Mouse (Mus musculus): ENCODE results near the gene 5530401A14Rik. TPM values are rescaled to one million over a fixed set of nuclear protein-coding genes. Genes with fewer than 3 reads are reported as not detected.

Gene 5530401A14Rik
- not detected in 2 replicates for polyA plus RNA-seq (2015; fragmentation: Nextera tagmentation; extraction: Ambion mirVana)

DNA sequence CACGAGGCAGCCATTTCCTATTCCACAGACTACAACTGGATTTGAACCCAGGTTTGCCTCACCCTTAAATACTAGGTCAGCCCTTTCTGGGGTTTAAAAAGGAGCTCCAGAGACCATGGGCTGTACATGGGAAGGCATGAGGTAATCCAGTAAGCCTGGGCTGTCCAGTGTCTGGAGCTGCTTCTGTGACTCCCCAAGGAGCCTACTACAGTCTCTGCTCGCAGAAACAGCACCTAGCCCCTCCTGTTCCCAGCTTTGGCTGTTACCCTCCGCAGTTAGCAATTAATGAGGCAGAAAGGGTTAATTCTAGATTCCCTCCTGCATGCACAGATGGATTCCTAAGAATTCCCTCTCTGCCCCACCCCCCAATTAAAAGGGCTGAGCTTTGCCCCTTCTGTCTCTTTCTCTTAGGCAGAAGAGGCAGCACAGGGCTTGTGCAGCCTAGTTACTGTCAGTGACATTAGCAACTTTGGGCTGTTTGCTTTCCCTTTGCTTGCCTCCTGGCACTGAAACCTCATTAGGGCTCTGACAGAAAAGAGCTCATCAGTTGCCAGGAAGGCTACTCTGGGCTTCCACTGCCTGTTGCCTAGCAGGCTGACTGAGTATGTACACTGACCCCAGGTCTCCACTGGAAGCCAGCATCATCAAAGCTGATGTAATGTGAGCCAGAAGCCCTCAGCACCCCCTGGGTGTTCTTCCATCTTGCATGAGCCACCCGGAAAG, at the start of gene 5530401A14Rik:
Gene 5530401A14Rik, plus strand, starts transcription at position 424 of the 723 bp plus-strand sequence.
- no peaks in the 10 kb centered on the region for H3K9me3 ChIP-seq (replicated peaks)
- no peaks in the 10 kb centered on the region for H3K4me1 ChIP-seq (replicated peaks)
- H3K4me2 ChIP-seq = no peak within 1 kb of the TSS
- ATAC-seq (ENCODE audit: insufficient read depth) = no peak
- no peak within 1 kb of the TSS for H3K9ac ChIP-seq
- no peaks in the 10 kb centered on the region for H3K27me3 ChIP-seq
- no peak within 1 kb of the TSS for H3K4me3 ChIP-seq (replicated peaks)
- H3K27ac ChIP-seq (replicated peaks) = no peak within 1 kb of the TSS
- no peaks in the 10 kb centered on the region for H3K36me3 ChIP-seq (replicated peaks)
- WGBS (ENCODE audit: insufficient replicate concordance) = 34% methylated on average over 4 of the region's 4 CpGs

DNA sequence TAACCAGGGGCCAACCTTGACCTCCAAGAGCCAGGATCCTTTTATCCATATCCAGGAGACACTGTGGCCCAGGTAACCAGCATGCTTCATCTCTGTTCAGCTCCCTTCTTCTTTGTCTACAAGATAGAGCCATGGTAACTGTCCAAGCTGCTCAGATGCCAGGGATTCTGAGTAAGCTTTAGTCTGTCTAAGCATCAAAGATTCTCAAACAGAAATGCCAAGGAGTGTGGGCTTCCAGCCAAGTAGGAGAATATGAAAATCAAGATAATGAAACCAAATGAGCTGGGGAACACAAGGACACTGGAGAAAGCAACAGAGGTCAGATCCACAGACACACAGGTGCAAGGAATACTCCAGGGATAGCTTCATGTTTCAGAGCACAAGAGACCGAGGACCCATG, 45.7 kb upstream of the 5530401A14Rik start:
- Histone ChIP-seq H3K9ac (no peak overlapping the region), H3K4me2 (no peak overlapping the region), H3K9me3 (replicated peaks) (no peaks in the 10 kb centered on the region), H3K27me3 (no peaks in the 10 kb centered on the region), H3K27ac (replicated peaks) (no peak overlapping the region), H3K36me3 (replicated peaks) (no peaks in the 10 kb centered on the region), H3K4me1 (replicated peaks) (no peaks in the 10 kb centered on the region), H3K4me3 (replicated peaks) (no peak overlapping the region)
- no peak for ATAC-seq (ENCODE audit: insufficient read depth)
- 65% methylated on average over 1 of the region's 1 CpGs for whole genome bisulfite sequencing (ENCODE audit: insufficient replicate concordance)

DNA sequence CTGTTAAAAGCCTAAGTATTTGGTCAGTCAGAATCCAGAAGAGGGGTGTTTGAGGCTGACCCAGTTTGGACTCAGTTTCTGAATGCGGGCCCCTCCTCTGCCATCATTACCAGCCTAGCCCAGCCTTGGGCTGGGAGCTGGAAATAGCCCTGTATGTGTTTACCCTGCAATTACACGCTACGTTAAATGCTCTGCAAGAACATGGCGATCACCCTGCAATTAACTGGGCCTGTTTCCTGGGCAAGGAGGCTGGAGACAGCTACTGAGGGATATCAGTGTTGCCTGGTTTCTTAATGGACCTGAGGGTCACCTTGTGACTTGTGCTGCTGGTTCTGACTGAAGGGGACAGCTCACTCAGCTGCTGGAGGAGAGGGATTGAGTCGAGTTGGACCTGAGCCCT, 43.9 kb upstream of the 5530401A14Rik start:
- no peak overlapping the region for H3K27ac ChIP-seq (replicated peaks)
- no peaks in the 10 kb centered on the region for H3K9me3 ChIP-seq (replicated peaks)
- H3K4me3 ChIP-seq (replicated peaks) = no peak overlapping the region
- H3K27me3 ChIP-seq = no peaks in the 10 kb centered on the region
- ATAC-seq (ENCODE audit: insufficient read depth) = no peak
- WGBS (ENCODE audit: insufficient replicate concordance) = 50% methylated on average over 5 of the region's 5 CpGs
- H3K9ac ChIP-seq = no peak overlapping the region
- H3K4me1 ChIP-seq (replicated peaks) = no peaks in the 10 kb centered on the region
- H3K4me2 ChIP-seq = no peak overlapping the region
- no peaks in the 10 kb centered on the region for H3K36me3 ChIP-seq (replicated peaks)

GRCm38 (mm10) chr11:81832381-81832780, 28.1 kb upstream of the 5530401A14Rik start:
- H3K9ac ChIP-seq = no peak overlapping the region
- H3K4me3 ChIP-seq (replicated peaks) = no peak overlapping the region
- H3K9me3 ChIP-seq (replicated peaks) = no peaks in the 10 kb centered on the region
- no peaks in the 10 kb centered on the region for H3K27me3 ChIP-seq
- WGBS (ENCODE audit: insufficient replicate concordance) = 21% methylated on average over 1 of the region's 1 CpGs
- no peak overlapping the region for H3K27ac ChIP-seq (replicated peaks)
- no peak overlapping the region for H3K4me2 ChIP-seq
- ATAC-seq (ENCODE audit: insufficient read depth) = no peak
- no peaks in the 10 kb centered on the region for H3K36me3 ChIP-seq (replicated peaks)
- H3K4me1 ChIP-seq (replicated peaks) = no peaks in the 10 kb centered on the region

- H3K36me3 ChIP-seq (replicated peaks) = no peaks in the 10 kb centered on the region
- ATAC-seq (ENCODE audit: insufficient read depth) = no peak
- WGBS (ENCODE audit: insufficient replicate concordance) = 62% methylated on average over 4 of the region's 4 CpGs
Observed at GRCm38 (mm10) chr11:81838426-81838825, 22.0 kb upstream of the 5530401A14Rik start.

GRCm38 (mm10) chr11:81841001-81841400, 19.5 kb upstream of the 5530401A14Rik start:
- Histone ChIP-seq H3K4me1 (replicated peaks) (no peaks in the 10 kb centered on the region), H3K9ac (no peak overlapping the region), H3K27me3 (no peaks in the 10 kb centered on the region), H3K4me2 (no peak overlapping the region), H3K9me3 (replicated peaks) (no peaks in the 10 kb centered on the region), H3K27ac (replicated peaks) (no peak overlapping the region), H3K36me3 (replicated peaks) (no peaks in the 10 kb centered on the region), H3K4me3 (replicated peaks) (no peak overlapping the region)
- no peak for ATAC-seq (ENCODE audit: insufficient read depth)
- 37% methylated on average over 2 of the region's 2 CpGs for whole genome bisulfite sequencing (ENCODE audit: insufficient replicate concordance)

More at GRCm38 (mm10) chr11:81838426-81838825, 22.0 kb upstream of the 5530401A14Rik start:
- Histone ChIP-seq H3K27me3 (no peaks in the 10 kb centered on the region), H3K9ac (no peak overlapping the region), H3K27ac (replicated peaks) (no peak overlapping the region), H3K9me3 (replicated peaks) (no peaks in the 10 kb centered on the region), H3K4me3 (replicated peaks) (no peak overlapping the region), H3K4me1 (replicated peaks) (no peaks in the 10 kb centered on the region), H3K4me2 (no peak overlapping the region)

DNA sequence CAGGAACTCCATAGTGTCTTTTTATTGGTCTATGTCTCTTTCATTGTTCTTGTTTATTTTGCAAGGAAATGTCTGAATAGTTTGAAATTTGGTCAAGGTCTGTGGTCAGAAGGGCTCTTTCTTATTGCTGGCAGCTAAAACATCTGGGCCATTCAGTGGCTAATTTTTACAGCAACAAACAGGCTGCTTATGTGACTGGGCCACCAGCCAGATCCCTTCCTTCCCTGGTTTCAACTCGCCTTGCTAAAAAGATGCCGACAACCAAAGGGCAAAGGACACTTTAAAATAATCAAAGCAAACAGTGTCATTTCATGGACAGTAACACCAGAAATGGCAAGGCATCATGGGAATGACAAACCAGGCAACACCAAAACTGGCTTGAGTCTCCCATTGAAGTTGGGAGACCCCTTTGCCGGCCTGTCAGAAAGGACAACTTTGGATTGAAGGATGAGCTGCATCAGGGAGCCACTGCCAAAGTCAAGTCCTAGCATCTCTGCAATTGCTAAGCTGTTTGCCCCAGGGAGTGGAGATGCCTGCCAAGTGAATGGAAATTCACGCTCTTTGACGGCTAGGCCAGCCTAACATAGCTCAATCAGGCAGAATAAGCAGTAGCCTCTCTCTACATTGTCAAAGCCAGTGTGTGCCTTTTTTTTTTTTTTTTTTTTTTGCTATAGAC, 15.3 kb upstream of the 5530401A14Rik start:
- WGBS (ENCODE audit: insufficient replicate concordance) = 53% methylated on average over 5 of the region's 5 CpGs

DNA sequence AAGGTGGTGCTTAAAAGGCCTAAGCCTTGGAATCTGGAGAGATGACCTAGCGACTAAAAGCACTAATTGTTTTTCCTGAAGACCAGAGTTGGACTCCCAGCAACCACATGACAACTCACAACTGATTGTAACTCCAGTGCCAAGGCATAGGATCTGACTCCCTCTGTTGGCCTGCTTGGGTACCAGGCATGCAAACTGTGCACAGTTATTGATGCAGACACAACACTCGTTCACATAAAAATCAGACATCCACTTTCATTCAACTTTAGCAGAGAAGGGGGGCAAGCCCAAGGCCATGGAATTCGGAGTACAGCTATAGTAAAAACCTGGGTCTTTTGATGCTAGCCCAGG, 14.8 kb upstream of the 5530401A14Rik start:
- no peak overlapping the region for H3K27ac ChIP-seq (replicated peaks)
- H3K36me3 ChIP-seq (replicated peaks) = no peaks in the 10 kb centered on the region
- H3K4me1 ChIP-seq (replicated peaks) = no peaks in the 10 kb centered on the region
- no peak overlapping the region for H3K4me2 ChIP-seq
- no peak for ATAC-seq (ENCODE audit: insufficient read depth)
- H3K27me3 ChIP-seq = no peaks in the 10 kb centered on the region
- 41% methylated on average over 3 of the region's 3 CpGs for WGBS (ENCODE audit: insufficient replicate concordance)
- no peak overlapping the region for H3K9ac ChIP-seq
- H3K4me3 ChIP-seq (replicated peaks) = no peak overlapping the region
- no peaks in the 10 kb centered on the region for H3K9me3 ChIP-seq (replicated peaks)

More for the DNA sequence above, 15.3 kb upstream of the 5530401A14Rik start:
- Histone ChIP-seq H3K27me3 (no peaks in the 10 kb centered on the region), H3K9me3 (replicated peaks) (no peaks in the 10 kb centered on the region), H3K4me2 (no peak overlapping the region), H3K4me1 (replicated peaks) (no peaks in the 10 kb centered on the region), H3K36me3 (replicated peaks) (no peaks in the 10 kb centered on the region), H3K9ac (no peak overlapping the region), H3K27ac (replicated peaks) (no peak overlapping the region), H3K4me3 (replicated peaks) (no peak overlapping the region)
- no peak for ATAC-seq (ENCODE audit: insufficient read depth)

GRCm38 (mm10) chr11:81847773-81848490, 12.5 kb upstream of the 5530401A14Rik start:
- 9% methylated on average over 1 of the region's 1 CpGs for WGBS (ENCODE audit: insufficient replicate concordance)
- Histone ChIP-seq H3K4me1 (replicated peaks) (no peaks in the 10 kb centered on the region), H3K9me3 (replicated peaks) (no peaks in the 10 kb centered on the region), H3K9ac (no peak overlapping the region), H3K27ac (replicated peaks) (no peak overlapping the region), H3K36me3 (replicated peaks) (no peaks in the 10 kb centered on the region), H3K27me3 (no peaks in the 10 kb centered on the region), H3K4me2 (no peak overlapping the region), H3K4me3 (replicated peaks) (no peak overlapping the region)
- no peak for ATAC-seq (ENCODE audit: insufficient read depth)

GRCm38 (mm10) chr11:81865661-81866382, 5.3 kb downstream of the 5530401A14Rik start:
- H3K4me2 ChIP-seq = no peak overlapping the region
- H3K9ac ChIP-seq = no peak overlapping the region
- H3K27me3 ChIP-seq = no peaks in the 10 kb centered on the region
- H3K36me3 ChIP-seq (replicated peaks) = no peaks in the 10 kb centered on the region
- H3K9me3 ChIP-seq (replicated peaks) = no peaks in the 10 kb centered on the region
- 58% methylated on average over 10 of the region's 10 CpGs for WGBS (ENCODE audit: insufficient replicate concordance)
- no peak for ATAC-seq (ENCODE audit: insufficient read depth)
- H3K4me1 ChIP-seq (replicated peaks) = no peaks in the 10 kb centered on the region
- no peak overlapping the region for H3K27ac ChIP-seq (replicated peaks)
- H3K4me3 ChIP-seq (replicated peaks) = no peak overlapping the region
